Mouse (Mus musculus) Muller cell, postnatal 12 days (primary cell): ENCODE data around the gene H2-Ab1.
"Not testable (repeated sequence)": the region's sequence is repeated elsewhere in the genome, so short reads cannot be mapped to it uniquely, and the experiment has no call there.

Source experiments
- DNase-seq: peaks from one replicate; pipeline ENCODE4 v3.0.0-alpha.2; 2015; ENCODE audit errors: inconsistent ontology term

Gene H2-Ab1

GRCm38 (mm10) chr17:34257594-34258375 lies at the start of gene H2-Ab1:
Gene H2-Ab1 (plus strand): TSS chr17:34257689.
- peak; percentile 40 for DNase-seq

GRCm38 (mm10) chr17:34207866-34208265 lies 49.6 kb upstream of the H2-Ab1 start:
- DNase-seq, result no peak

DNA sequence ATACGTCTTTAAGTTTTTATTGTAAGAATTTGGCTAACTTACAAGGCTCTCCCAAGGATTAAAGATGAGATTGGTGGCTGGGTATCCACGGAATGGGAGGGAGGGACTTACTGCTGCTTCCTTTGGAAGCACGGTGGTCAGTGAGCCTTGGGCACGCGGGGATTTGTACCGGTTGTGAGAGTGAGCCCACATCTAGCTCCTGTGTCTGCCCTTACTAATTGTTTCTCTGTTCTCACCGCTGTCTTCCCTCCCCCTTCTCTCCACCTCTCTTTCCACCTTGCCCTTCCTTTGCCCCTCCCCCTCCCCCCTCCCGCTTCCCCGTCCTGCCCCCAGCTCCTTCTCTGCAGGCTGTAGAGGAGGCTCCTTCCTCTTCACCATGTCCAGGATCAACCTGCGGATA lies 49.1 kb upstream of the H2-Ab1 start:
- DNase-seq, result no peak

DNA sequence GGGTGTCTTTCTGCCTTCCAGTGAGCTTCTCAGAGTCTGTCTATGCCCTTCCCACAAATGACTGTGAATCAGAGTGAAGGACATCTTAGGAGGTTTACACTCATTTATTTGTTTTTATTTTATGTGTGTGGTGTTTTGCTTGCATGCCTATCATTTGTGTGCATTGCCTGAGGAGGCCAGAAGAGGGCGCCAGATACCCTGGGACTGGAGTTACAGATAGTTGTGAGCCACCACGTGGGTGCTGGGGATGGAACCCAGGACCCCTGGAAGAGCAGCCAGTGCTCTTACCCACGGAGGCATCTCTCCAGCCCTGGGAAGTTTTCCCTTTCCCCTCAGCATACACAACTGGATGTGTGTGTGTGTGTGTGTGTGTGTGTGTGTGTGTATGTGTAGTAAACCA lies 47.8 kb upstream of the H2-Ab1 start:
- DNase-seq, result no peak

DNA sequence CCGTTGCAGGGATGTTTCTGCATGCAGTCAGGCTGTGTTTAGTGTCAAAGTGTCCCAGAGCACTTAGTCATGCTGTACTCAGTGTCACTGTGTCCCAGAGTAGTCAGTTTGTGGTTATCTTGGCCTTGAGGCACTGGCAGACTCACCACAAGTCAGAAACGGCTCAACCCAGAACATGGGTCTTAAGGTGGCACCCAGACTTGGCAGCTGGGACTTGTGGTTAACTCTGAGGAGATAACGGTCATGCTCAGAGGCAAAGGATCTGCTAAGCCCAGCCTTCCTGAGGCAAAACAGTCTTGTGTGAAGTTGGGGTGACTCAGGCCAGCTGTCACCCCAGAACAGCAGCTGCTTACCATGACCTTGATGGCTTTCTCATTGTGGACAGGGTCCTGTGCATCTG lies 46.9 kb upstream of the H2-Ab1 start:
- peak; percentile 47 for DNase-seq

DNA sequence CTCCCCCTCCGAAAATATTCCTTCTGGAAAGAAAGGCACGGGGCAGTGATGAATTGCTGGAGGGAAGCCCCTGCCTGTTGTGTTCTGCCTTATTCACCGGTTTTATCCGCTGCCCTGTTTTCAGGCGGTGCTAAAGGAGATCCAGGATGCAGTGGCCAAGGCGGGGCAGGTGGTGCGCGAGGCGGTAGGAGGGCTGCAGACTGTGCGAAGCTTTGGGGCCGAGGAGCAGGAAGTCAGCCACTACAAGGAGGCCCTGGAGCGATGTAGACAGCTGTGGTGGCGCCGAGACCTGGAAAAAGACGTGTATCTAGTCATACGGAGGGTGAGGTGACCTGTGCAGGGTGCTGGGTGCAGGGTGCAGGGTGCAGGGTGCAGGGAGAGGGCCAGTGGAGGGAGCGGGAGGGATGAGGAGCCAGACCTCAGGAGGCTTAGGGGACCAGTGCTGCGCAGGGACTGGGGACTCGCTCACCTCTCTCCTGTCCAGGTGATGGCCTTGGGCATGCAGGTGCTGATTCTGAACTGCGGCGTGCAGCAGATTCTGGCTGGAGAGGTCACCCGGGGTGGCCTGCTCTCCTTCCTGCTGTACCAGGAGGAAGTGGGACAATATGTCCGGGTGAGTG lies 45.6 kb upstream of the H2-Ab1 start:
- DNase-seq, result no peak

DNA sequence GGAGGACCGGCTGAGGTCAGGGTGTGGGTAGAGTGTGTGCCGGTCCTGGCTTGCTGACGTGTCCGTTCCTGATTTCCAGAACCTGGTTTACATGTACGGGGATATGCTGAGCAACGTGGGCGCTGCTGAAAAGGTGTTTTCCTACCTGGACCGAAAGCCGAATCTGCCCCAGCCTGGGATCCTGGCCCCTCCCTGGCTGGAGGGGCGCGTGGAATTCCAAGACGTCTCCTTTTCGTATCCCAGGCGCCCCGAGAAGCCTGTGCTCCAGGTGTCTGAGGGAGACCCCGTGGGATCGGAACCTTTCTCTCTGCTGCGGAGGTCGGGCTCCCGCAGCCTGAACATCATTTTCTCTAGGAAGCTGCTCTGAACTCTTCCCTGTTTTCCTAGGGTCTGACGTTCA lies 43.6 kb upstream of the H2-Ab1 start:
- no peak for DNase-seq

- no peak for DNase-seq
These were observed 42.3 kb upstream of the H2-Ab1 start for GRCm38 (mm10) chr17:34215176-34215575.

GRCm38 (mm10) chr17:34217216-34217928 lies 40.1 kb upstream of the H2-Ab1 start:
- DNase-seq, result no peak

GRCm38 (mm10) chr17:34217986-34218385 lies 39.5 kb upstream of the H2-Ab1 start:
- DNase-seq, result no peak

- peak; percentile 86 for DNase-seq
These were observed 38.8 kb upstream of the H2-Ab1 start for GRCm38 (mm10) chr17:34218675-34219074.

GRCm38 (mm10) chr17:34219096-34219495 lies 38.4 kb upstream of the H2-Ab1 start:
- DNase-seq, result not testable (repeated sequence)

DNA sequence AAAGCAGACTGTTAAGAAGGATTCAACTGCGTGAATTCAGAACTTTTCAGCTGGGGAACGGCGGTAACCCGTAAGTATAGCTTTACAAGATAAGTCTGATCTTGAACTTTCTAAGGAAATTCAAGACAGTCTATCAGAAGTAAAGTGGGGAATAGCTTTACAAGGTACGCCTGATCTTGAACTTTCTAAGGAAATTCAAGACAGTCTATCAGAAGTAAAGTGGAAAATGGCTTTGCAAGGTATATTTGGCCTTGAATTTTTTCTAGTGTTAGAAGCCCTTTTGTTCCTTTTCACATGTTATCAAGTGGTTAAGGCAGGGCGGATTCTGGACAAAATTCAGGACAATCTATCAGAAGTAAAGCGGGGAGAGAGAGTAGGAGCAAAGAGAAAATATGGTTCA lies 37.7 kb upstream of the H2-Ab1 start:
- DNase-seq, result not testable (repeated sequence)

- not testable (repeated sequence) for DNase-seq
These were observed 37.1 kb upstream of the H2-Ab1 start for GRCm38 (mm10) chr17:34220401-34220800.

GRCm38 (mm10) chr17:34224816-34225215 lies 32.7 kb upstream of the H2-Ab1 start:
- no peak for DNase-seq

DNA sequence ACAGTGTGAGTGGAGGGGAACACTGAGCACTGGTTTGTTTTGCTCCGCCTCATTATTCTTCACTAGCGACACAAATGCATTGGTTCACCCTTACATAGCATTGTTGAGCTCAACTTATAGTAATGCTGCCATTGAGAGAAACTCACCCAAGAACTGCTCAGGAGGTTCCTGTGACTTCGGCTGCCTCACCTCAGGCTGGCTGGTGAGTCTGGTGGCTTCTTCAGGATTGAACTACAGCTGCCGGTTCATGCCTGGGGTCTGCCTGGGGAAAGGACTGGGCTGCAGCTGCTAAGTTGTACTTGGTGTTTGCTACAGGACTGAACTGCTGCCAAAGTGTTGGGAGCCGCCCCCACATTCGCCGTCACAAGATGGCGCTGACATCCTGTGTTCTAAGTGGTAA lies 32.1 kb upstream of the H2-Ab1 start:
- DNase-seq, result no peak

- not testable (repeated sequence) for DNase-seq
These were observed 31.6 kb upstream of the H2-Ab1 start for GRCm38 (mm10) chr17:34225911-34226310.

GRCm38 (mm10) chr17:34230971-34231370 lies 26.5 kb upstream of the H2-Ab1 start:
- not testable (repeated sequence) for DNase-seq

DNA sequence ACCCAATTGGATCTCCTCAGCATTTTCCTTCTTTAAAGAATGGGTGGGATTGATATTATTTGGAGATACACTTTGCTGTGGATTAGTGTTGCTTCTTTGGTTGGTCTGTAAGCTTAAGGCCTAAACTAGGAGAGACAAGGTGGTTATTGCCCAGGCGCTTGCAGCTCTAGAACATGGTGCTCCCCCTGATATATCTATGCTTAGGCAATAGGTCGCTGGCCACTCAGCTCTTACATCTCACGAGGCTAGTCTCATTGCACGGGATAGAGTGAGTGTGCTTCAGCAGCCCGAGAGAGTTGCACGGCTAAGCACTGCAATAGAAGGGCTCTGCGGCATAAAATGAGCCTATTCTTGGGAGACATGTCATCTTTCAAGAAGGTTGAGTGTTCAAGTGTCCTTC lies 25.5 kb upstream of the H2-Ab1 start:
- not testable (repeated sequence) for DNase-seq

DNA sequence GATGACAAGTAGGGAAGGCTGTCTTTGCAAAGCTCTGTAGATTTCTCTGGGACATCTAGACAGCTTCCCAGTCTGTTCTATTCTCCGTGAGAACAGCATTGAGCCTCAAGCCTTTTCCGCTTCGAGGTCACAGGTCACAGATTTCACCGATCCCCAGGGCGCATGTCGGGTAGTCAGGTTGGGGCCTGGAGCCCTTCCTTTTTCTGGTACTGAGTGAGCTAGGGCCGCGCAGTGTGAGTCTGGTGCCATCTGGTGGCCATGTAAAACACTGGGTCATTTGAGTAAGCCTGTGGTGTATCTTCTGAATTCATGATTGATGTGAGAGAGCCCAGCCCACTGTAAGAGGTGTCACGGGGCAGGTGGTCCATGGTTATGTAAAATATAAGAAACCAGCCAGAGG lies 22.6 kb upstream of the H2-Ab1 start:
- DNase-seq, result peak; percentile 50

DNA sequence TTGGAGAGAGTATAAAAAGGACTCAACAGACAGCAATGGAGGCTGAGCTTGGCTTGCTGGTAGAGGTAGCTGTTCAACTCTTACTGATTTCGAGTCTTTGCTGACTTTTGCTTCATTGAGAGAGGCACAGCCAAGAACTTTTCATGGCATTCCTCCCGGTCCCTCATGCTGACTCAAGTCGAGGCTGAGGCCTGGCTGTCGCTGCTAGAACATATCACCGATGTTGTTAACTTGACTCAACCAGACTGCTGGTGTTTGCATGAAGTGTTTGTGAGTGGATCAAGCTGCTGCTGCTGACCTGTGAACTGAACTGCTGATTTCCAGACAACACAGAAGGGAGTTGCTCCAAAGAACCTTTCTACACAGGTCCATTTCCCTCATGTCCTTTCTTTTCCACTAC lies 20.8 kb upstream of the H2-Ab1 start:
- DNase-seq, result no peak

- no peak for DNase-seq
These were observed 19.7 kb upstream of the H2-Ab1 start for GRCm38 (mm10) chr17:34237741-34238140.

DNA sequence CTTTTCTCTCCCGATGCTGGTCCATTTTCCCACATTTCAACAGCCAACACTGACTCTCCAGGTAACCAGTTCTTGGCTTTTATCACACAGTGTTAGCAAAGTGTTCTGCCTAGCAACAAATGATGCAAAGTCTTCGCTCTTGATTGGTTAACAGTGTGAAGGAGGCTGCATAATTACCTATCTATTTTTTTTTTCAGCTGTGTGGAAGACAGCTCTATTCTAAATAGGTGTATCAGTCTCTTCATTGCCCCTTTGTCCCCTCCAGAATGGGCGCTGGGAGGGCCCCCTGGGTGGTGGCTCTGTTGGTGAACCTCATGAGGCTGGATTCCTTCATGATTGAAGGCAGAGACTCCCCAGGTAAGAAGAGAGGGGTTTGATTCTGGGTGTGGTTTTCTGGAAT lies 18.8 kb upstream of the H2-Ab1 start, which contains the start of gene H2-Ob:
TSS of gene H2-Ob (plus strand) at position 198 of the 400 bp plus-strand sequence.
- peak; percentile 63 for DNase-seq
